Mouse (Mus musculus): Measurements from ENCODE around the gene Creb3.

- TF ChIP-seq CTCF (IDR thresholded peaks at IDR 0.05; ENCODE audit: low read depth, low read length) (no peak), POLR2A (IDR thresholded peaks at IDR 0.05; ENCODE audit: insufficient read depth, low read length) (no peak), EP300 (IDR thresholded peaks at IDR 0.05; ENCODE audit: insufficient read depth, low read depth, low read length) (no peak)
These were observed 15.2 kb downstream of the Creb3 start for GRCm38 (mm10) chr4:43577237-43577881.

All from ES-Bruce4 (cell line).